Mouse (Mus musculus): ENCODE measurements around the gene Ms4a13. TPM values are rescaled to one million over a fixed set of nuclear protein-coding genes. Genes with fewer than 3 reads are reported as not detected.
"Not testable (repeated sequence)": the region's sequence is repeated elsewhere in the genome, so short reads cannot be mapped to it uniquely, and the experiment has no call there.

The Ms4a13 gene
- polyA plus RNA-seq, 1 experiment from 2014 or later = not detected

GRCm38 (mm10) chr19:11135336-11135735 lies 61.2 kb downstream of the Ms4a13 start:
- no peak overlapping the region for H3K4me2 ChIP-seq
- H3K9ac ChIP-seq = no peak overlapping the region
- H3K4me3 ChIP-seq = no peak overlapping the region
- H3K9me3 ChIP-seq (replicated peaks) = no peaks in the 10 kb centered on the region
- H3K27ac ChIP-seq = no peak overlapping the region
- no peaks in the 10 kb centered on the region for H3K36me3 ChIP-seq
- WGBS = 64% methylated on average over 4 of the region's 4 CpGs
- no peaks in the 10 kb centered on the region for H3K27me3 ChIP-seq
- no peaks in the 10 kb centered on the region for H3K4me1 ChIP-seq (replicated peaks)
- no peak for ATAC-seq (replicated peaks; ENCODE audit: insufficient number of reproducible peaks, insufficient read depth, low FRiP score, low read depth)

- no peak overlapping the region for H3K27ac ChIP-seq
- H3K9ac ChIP-seq = no peak overlapping the region
- no peak overlapping the region for H3K4me3 ChIP-seq
- WGBS = 75% methylated on average over 2 of the region's 2 CpGs
- no peaks in the 10 kb centered on the region for H3K9me3 ChIP-seq (replicated peaks)
- ATAC-seq (replicated peaks; ENCODE audit: insufficient number of reproducible peaks, insufficient read depth, low FRiP score, low read depth) = no peak
- H3K4me2 ChIP-seq = no peak overlapping the region
- no peaks in the 10 kb centered on the region for H3K4me1 ChIP-seq (replicated peaks)
- no peaks in the 10 kb centered on the region for H3K36me3 ChIP-seq
- no peaks in the 10 kb centered on the region for H3K27me3 ChIP-seq
Measured at GRCm38 (mm10) chr19:11134852-11135251, 61.7 kb downstream of the Ms4a13 start.

- H3K9me3 ChIP-seq (replicated peaks); H3K4me2 ChIP-seq; H3K27ac ChIP-seq; H3K4me1 ChIP-seq (replicated peaks); H3K27me3 ChIP-seq; ATAC-seq (replicated peaks; ENCODE audit: insufficient number of reproducible peaks, insufficient read depth, low FRiP score, low read depth); H3K4me3 ChIP-seq; H3K9ac ChIP-seq; H3K36me3 ChIP-seq: not testable (repeated sequence)
- WGBS = 75% methylated on average over 8 of the region's 8 CpGs
Measured at GRCm38 (mm10) chr19:11130776-11131175, 65.8 kb downstream of the Ms4a13 start, which contains the start of gene 1700017D01Rik. 1700017D01Rik (minus strand) TSS chr19:11130876.

- H3K36me3 ChIP-seq = no peaks in the 10 kb centered on the region
- no peaks in the 10 kb centered on the region for H3K9me3 ChIP-seq (replicated peaks)
- no peaks in the 10 kb centered on the region for H3K27me3 ChIP-seq
- H3K9ac ChIP-seq = no peak overlapping the region
- no peak overlapping the region for H3K4me2 ChIP-seq
- ATAC-seq (replicated peaks; ENCODE audit: insufficient number of reproducible peaks, insufficient read depth, low FRiP score, low read depth) = no peak
- no peak overlapping the region for H3K27ac ChIP-seq
- H3K4me1 ChIP-seq (replicated peaks) = no peaks in the 10 kb centered on the region
- 67% methylated on average over 1 of the region's 1 CpGs for WGBS
- no peak overlapping the region for H3K4me3 ChIP-seq
Measured at GRCm38 (mm10) chr19:11129702-11130101, 66.8 kb downstream of the Ms4a13 start.

- WGBS = 2% methylated on average over 20 of the region's 38 CpGs
- peak overlapping the region; percentile 47 for H3K4me3 ChIP-seq
- not testable (repeated sequence) for H3K9me3 ChIP-seq (replicated peaks); H3K36me3 ChIP-seq; H3K27ac ChIP-seq; H3K27me3 ChIP-seq; H3K4me1 ChIP-seq (replicated peaks)
- 0 out of 2 replicates have a peak overlapping the region, but pooled peaks have one; percentile 38 for H3K9ac ChIP-seq
- peak overlapping the region; percentile 59 for H3K4me2 ChIP-seq
- peak; percentile 95 for ATAC-seq (replicated peaks; ENCODE audit: insufficient number of reproducible peaks, insufficient read depth, low FRiP score, low read depth)
Measured at GRCm38 (mm10) chr19:11121016-11121420, 75.5 kb downstream of the Ms4a13 start.

Other genes starting within 250 kb of the Ms4a13 start
- gene Ccdc86, start 247.5 kb downstream of the Ms4a13 start, polyA plus RNA-seq (2015; fragmentation: Nextera tagmentation; extraction: Ambion mirVana) = 15.3 and 17.0 TPM in 2 replicates
- gene Ms4a10, start 222.1 kb downstream of the Ms4a13 start, polyA plus RNA-seq (2015; fragmentation: Nextera tagmentation; extraction: Ambion mirVana) = not detected in 2 replicates
- gene Ms4a15, start 203.5 kb downstream of the Ms4a13 start, polyA plus RNA-seq (2015; fragmentation: Nextera tagmentation; extraction: Ambion mirVana) = not detected in 2 replicates
- gene Ms4a18, start 178.7 kb downstream of the Ms4a13 start, polyA plus RNA-seq (2015; fragmentation: Nextera tagmentation; extraction: Ambion mirVana) = not detected in 2 replicates
- gene Ms4a8a, start 115.6 kb downstream of the Ms4a13 start, polyA plus RNA-seq (2015; fragmentation: Nextera tagmentation; extraction: Ambion mirVana) = 0.11 TPM in 1 of 2 replicates, not detected in the other
- not detected in 2 replicates for gene 1700017D01Rik, start 65.9 kb downstream of the Ms4a13 start, polyA plus RNA-seq (2015; fragmentation: Nextera tagmentation; extraction: Ambion mirVana)
- not detected in 2 replicates for gene 1700025F22Rik, start 31.4 kb downstream of the Ms4a13 start, polyA plus RNA-seq (2015; fragmentation: Nextera tagmentation; extraction: Ambion mirVana)
- not detected in 2 replicates for gene Ms4a12, start 35.7 kb upstream of the Ms4a13 start, polyA plus RNA-seq (2015; fragmentation: Nextera tagmentation; extraction: Ambion mirVana)
- gene Ms4a1, start 69.5 kb upstream of the Ms4a13 start, polyA plus RNA-seq (2015; fragmentation: Nextera tagmentation; extraction: Ambion mirVana) = not detected in 2 replicates
- not detected in 2 replicates for gene Ms4a5, start 87.1 kb upstream of the Ms4a13 start, polyA plus RNA-seq (2015; fragmentation: Nextera tagmentation; extraction: Ambion mirVana)
- 0.05 TPM in 2 replicates for gene Ms4a14, start 117.7 kb upstream of the Ms4a13 start, polyA plus RNA-seq (2015; fragmentation: Nextera tagmentation; extraction: Ambion mirVana)
- gene Ms4a7, start 139.4 kb upstream of the Ms4a13 start, polyA plus RNA-seq (2015; fragmentation: Nextera tagmentation; extraction: Ambion mirVana) = 4.6 and 7.0 TPM in 2 replicates
- gene Ms4a4a, start 178.8 kb upstream of the Ms4a13 start, polyA plus RNA-seq (2015; fragmentation: Nextera tagmentation; extraction: Ambion mirVana) = 4.0 and 8.1 TPM in 2 replicates
- gene Ms4a4c, start 208.0 kb upstream of the Ms4a13 start, polyA plus RNA-seq (2015; fragmentation: Nextera tagmentation; extraction: Ambion mirVana) = 1.1 and 1.4 TPM in 2 replicates
- gene Ms4a4b, start 246.8 kb upstream of the Ms4a13 start, polyA plus RNA-seq (2015; fragmentation: Nextera tagmentation; extraction: Ambion mirVana) = 0.16 and 1.5 TPM in 2 replicates

Data from heart, embryonic 15.5 days (tissue).